Mouse (Mus musculus): ENCODE measurements around the gene Slc16a7. TPM values are rescaled to one million over a fixed set of nuclear protein-coding genes. Genes with fewer than 3 reads are reported as not detected.

Gene Slc16a7
- polyA plus RNA-seq (2015; fragmentation: Nextera tagmentation; extraction: Ambion mirVana), result 6.7 and 7.5 TPM in 2 replicates

DNA sequence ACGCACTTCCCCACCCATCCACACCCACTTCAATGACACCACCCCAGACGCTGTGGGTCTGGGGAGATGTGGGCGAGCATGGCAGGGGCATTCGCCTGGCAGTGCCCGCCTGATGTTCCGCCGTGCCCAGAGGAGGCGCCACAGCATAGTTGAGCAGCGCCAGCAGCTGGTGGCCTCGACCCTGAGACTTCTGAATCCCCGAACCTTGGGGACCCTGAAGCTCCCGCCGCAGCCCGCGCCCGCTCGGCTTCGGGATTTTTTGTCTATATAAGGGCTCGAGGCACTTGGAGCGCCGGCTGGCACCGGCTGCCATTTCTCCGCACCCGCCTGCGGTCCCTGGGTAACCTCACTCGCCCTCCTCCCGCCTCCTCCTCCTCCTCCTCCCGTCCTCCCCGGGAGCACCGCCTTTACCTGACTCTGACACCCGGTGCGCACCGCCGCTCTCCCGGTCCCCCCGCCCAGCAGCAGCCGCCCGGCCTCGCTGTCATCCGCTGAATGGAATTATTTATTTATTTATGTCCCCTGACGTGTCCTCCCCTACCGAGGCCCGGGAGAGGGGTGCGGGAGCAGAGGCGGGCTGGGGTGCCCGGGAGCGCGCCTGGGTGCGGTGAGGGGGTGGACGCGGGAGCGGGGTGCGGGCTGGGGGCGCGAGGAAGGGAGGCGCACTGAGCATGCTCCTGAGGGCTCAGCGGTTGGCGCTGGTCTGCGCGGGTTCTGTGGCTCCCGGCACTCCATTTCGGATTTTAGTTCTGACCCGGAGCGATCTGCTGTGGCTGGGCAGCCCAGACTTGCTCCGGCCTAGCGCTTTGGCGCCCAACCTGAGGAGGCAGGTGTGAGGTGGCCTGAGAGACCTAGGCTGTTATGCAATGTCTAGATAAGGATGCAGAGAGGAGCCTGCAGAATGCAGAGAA lies at the start of gene Slc16a7:
Gene Slc16a7 (minus strand): TSS at position 590 of the 911 bp plus-strand sequence.
- Histone ChIP-seq H3K4me3 (peak within 1 kb of the TSS; percentile 65), H3K27ac (replicated peaks) (peak within 1 kb of the TSS; percentile 82), H3K4me1 (peaks cover 18% of the 10 kb centered on the region), H3K9ac (replicated peaks) (peak within 1 kb of the TSS; percentile 73), H3K27me3 (no peaks in the 10 kb centered on the region), H3K4me2 (replicated peaks) (peak within 1 kb of the TSS; percentile 72), H3K36me3 (no peaks in the 10 kb centered on the region), H3K9me3 (no peaks in the 10 kb centered on the region)
- WGBS, result under 1% methylated on average over 59 of the region's 67 CpGs
- ATAC-seq (replicated peaks), result peak; percentile 98

DNA sequence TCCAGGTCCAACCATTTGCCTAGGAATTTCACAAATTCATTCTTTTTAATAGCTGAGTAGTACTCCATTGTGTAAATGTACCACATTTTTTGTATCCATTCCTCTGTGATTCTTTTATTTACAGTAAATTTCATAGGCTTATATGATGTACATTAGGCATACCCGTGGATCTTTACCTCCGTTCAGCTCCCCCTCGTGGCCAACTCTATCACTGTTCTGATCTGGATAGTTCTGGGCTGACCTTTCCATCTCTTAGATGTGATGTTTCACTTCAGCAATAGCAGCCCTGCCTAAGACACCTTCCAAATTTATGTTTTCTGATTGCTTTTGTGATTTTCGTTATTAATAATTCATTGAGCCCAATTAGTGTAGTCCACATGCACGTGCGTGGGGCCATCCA lies 29.5 kb upstream of the Slc16a7 start:
- no peak overlapping the region for H3K9ac ChIP-seq (replicated peaks)
- ATAC-seq (replicated peaks), result no peak
- no peak overlapping the region for H3K4me2 ChIP-seq (replicated peaks)
- H3K36me3 ChIP-seq, result no peaks in the 10 kb centered on the region
- H3K4me3 ChIP-seq, result no peak overlapping the region
- WGBS, result 74% methylated on average over 6 of the region's 6 CpGs
- H3K27ac ChIP-seq (replicated peaks), result no peak overlapping the region
- H3K9me3 ChIP-seq, result no peaks in the 10 kb centered on the region
- H3K4me1 ChIP-seq, result no peaks in the 10 kb centered on the region
- H3K27me3 ChIP-seq, result no peaks in the 10 kb centered on the region

DNA sequence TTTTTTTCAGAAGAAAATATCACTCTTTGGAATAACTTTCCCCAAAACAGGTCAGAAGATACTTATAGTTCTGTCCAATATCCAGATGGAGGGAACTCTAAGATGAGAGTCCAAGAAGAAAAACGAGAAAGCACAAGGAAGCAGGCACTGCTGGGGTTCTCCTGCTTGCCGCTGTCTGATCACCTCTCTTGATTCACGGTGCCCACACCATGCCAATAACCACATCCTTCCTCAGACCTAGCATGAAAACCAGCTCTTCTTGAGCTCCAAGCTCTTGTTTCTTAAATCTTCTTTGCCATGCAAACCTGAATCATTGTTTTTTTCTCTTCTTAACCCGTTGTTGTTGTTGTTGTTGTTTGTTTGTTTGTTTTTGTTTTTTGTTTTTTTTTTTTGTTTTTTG lies 10.5 kb upstream of the Slc16a7 start:
- Histone ChIP-seq H3K9me3 (no peaks in the 10 kb centered on the region), H3K9ac (replicated peaks) (no peak overlapping the region), H3K4me1 (no peaks in the 10 kb centered on the region), H3K36me3 (no peaks in the 10 kb centered on the region), H3K27me3 (no peaks in the 10 kb centered on the region), H3K27ac (replicated peaks) (no peak overlapping the region), H3K4me3 (no peak overlapping the region), H3K4me2 (replicated peaks) (no peak overlapping the region)
- 91% methylated on average over 4 of the region's 4 CpGs for WGBS
- ATAC-seq (replicated peaks), result no peak

DNA sequence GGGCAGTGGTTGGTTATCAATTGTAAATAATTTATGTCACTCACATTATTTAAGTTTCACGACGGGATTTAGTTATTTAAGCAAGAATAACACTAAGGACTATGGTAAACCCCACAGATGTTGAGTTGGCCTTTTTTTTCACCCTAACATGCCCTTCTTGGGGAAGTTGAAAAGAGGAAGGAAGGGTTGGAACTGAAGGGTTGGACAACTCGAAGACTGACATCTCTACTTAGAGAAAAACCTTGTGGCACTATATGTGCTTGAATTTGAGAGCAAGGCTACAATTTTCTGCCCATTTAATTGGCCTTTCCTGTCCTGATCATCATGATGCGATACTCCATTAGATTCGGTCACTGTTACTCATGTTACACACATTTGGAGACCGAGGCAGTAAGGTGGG lies 746 bp upstream of the Slc16a7 start:
- Histone ChIP-seq H3K4me1 (peaks cover 18% of the 10 kb centered on the region), H3K27me3 (no peaks in the 10 kb centered on the region), H3K4me3 (peak overlapping the region; percentile 65), H3K36me3 (no peaks in the 10 kb centered on the region), H3K9me3 (no peaks in the 10 kb centered on the region), H3K9ac (replicated peaks) (peak overlapping the region; percentile 73; the same call in 1 of the 2 replicates), H3K4me2 (replicated peaks) (peak overlapping the region; percentile 72), H3K27ac (replicated peaks) (no peak overlapping the region; the same call in 1 of the 2 replicates)
- WGBS, result 87% methylated on average over 6 of the region's 6 CpGs
- ATAC-seq (replicated peaks), result no peak

DNA sequence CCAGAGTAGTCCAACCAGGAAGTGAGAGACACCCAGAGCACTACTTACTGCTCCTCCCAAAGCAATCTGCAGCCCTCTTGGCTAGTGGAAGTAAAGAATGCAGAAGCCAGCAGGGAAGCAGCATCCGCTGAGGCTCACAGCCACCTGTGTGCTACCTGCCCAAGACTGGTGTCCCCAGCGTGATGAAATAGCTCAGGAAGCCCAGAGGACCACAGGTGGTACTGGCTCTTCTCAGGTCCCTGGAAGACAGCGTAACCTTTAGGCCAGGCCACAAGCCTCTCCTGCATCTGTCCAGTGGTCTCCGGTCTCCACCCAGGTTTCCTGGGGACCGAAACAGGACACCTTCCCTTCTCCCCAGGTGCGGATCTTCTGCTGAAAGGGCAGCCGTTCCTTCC lies 787 bp downstream of the Slc16a7 start:
- Histone ChIP-seq H3K36me3 (no peaks in the 10 kb centered on the region), H3K9me3 (no peaks in the 10 kb centered on the region), H3K4me1 (peaks cover 18% of the 10 kb centered on the region), H3K9ac (replicated peaks) (peak overlapping the region; percentile 73), H3K4me2 (replicated peaks) (peak overlapping the region; percentile 72), H3K27ac (replicated peaks) (peak overlapping the region; percentile 82; the same call in 1 of the 2 replicates), H3K4me3 (peak overlapping the region; percentile 65), H3K27me3 (no peaks in the 10 kb centered on the region)
- 10% methylated on average over 7 of the region's 7 CpGs for WGBS
- peak; percentile 7; the same call in 1 of the 2 replicates for ATAC-seq (replicated peaks)

DNA sequence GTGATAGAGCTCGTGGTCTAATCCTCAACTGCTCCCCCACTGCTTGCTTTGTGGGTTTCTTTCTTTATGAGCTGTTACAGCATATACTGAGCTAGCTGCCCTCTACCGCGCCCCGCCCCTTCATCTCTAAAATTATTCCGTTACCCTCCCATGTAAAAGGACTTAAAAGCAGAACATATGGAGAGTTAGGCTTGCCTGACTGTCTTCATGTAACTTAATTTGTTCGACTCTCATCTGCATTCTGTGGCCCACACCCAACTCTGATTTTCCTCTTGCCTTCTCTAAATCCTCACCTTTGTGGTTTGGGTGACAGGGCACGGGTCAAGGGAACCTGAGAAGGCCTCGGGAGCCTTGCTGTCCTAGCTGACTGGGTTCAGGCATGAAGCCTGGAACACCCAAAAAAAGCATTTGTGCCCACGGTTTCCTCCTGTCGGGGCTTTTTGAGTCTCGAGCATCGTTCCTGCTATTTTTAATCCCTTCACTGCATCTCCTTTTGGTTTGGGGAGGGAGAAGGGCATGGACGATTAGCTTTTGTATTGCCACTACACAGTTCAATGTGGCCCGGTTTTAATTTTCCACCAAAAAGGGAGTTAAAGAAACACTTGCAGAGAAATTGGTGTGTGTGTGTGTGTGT lies 1.4 kb downstream of the Slc16a7 start:
- Histone ChIP-seq H3K36me3 (no peaks in the 10 kb centered on the region), H3K4me3 (peak overlapping the region; percentile 65), H3K9me3 (no peaks in the 10 kb centered on the region), H3K9ac (replicated peaks) (0 out of 2 replicates have a peak overlapping the region, but pooled peaks have one; percentile 22), H3K4me2 (replicated peaks) (peak overlapping the region; percentile 72), H3K4me1 (peaks cover 18% of the 10 kb centered on the region), H3K27me3 (no peaks in the 10 kb centered on the region), H3K27ac (replicated peaks) (0 out of 2 replicates have a peak overlapping the region, but pooled peaks have one; percentile 82)
- ATAC-seq (replicated peaks), result no peak
- WGBS, result 38% methylated on average over 14 of the region's 14 CpGs

DNA sequence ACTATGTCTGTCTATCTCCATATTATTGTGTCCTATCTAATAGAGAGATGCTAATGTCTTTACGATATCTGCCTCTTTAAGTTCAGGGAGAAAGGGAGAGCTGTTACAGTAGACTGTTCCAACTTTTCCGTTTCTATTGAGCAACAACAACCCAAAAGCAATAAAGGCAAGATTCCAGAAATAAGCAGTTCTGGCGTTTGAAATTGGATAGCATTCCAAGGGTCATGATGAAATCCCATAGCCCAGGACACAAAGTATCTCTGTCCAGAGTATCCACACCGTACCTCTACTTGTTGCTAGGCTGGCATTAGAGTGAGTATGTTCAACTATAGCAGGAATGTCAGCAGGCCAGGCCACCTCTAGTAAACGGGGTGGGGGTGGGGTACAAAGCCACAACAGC lies 13.7 kb downstream of the Slc16a7 start:
- H3K27ac ChIP-seq (replicated peaks), result no peak overlapping the region
- no peaks in the 10 kb centered on the region for H3K9me3 ChIP-seq
- H3K4me3 ChIP-seq, result no peak overlapping the region
- ATAC-seq (replicated peaks), result no peak
- no peak overlapping the region for H3K9ac ChIP-seq (replicated peaks)
- H3K4me2 ChIP-seq (replicated peaks), result no peak overlapping the region
- H3K4me1 ChIP-seq, result peaks cover 9% of the 10 kb centered on the region
- H3K27me3 ChIP-seq, result no peaks in the 10 kb centered on the region
- 84% methylated on average over 5 of the region's 5 CpGs for WGBS
- H3K36me3 ChIP-seq, result no peaks in the 10 kb centered on the region

DNA sequence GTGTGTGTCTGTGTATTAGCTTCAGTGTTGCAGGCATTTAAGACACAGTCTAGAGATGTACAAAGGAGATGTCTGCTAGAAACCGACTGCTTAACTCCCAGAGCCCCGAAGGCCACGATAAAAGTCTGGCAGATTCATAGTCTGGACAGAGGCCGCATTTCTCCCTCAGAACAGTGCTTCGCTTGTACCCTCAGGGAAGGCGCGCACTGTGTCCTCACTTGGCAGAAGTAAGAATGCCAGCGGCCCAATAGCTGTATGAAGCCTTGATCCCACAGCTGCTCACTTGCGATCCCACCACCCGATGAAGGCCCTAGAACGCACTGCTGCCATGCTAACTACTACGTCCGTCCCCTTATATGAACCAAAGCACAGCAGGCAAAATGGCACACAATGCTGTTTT lies 16.6 kb downstream of the Slc16a7 start:
- no peak for ATAC-seq (replicated peaks)
- no peak overlapping the region for H3K27ac ChIP-seq (replicated peaks)
- H3K9ac ChIP-seq (replicated peaks), result no peak overlapping the region
- 94% methylated on average over 13 of the region's 13 CpGs for WGBS
- no peaks in the 10 kb centered on the region for H3K9me3 ChIP-seq
- H3K4me1 ChIP-seq, result peaks cover 9% of the 10 kb centered on the region
- no peaks in the 10 kb centered on the region for H3K27me3 ChIP-seq
- no peak overlapping the region for H3K4me3 ChIP-seq
- no peak overlapping the region for H3K4me2 ChIP-seq (replicated peaks)
- no peaks in the 10 kb centered on the region for H3K36me3 ChIP-seq

DNA sequence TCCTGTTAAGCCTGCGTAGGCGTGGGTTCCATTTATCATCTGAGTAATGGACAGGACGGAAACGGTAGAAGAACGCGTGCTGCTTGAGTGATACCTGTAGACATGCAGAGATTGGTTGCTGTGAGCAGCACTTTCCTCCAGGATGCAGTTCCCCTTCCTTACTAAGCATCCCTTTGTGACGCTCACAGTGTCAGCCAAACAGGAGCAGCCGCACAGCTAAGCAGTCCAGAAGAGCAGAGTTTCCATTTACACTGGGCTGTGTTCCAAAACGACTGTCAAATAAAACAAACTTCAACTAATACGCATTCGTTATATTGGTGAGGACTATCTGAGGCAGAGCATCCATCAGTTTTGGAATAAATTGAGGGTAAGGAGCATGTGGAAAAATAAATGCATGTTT lies 17.8 kb downstream of the Slc16a7 start:
- Histone ChIP-seq H3K9ac (replicated peaks) (no peak overlapping the region), H3K4me1 (peaks cover 9% of the 10 kb centered on the region), H3K27me3 (no peaks in the 10 kb centered on the region), H3K27ac (replicated peaks) (no peak overlapping the region), H3K9me3 (no peaks in the 10 kb centered on the region), H3K36me3 (no peaks in the 10 kb centered on the region), H3K4me3 (no peak overlapping the region), H3K4me2 (replicated peaks) (no peak overlapping the region)
- ATAC-seq (replicated peaks), result peak; percentile 48; the same call in 1 of the 2 replicates
- 49% methylated on average over 11 of the region's 11 CpGs for WGBS

DNA sequence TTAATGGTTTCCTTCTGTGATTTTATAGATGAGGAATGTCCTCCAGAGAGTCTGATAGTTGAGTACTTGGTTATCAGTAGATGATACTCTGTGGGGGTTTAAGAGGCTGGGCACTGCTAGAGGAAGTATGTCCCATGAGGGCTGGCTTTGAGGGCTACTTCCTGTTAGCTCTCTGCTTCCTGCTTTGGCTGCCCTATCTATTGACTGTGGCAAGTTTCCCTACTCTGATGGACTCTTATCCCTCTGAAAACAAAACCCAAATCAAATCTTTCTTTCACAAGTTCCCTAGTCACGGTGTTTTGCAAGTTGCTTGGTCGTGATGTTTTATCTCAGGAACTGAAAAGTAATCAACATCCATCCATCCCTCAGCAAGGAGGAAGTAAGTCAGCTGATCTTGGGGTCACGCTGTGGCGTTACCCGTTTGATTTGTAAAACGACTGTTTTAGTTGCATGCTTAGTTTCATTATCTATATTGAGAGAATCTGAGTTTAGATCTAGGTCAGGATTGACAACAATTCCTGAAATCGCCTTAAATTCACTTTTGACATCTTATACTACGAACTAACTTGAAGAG lies 19.1 kb downstream of the Slc16a7 start:
- H3K4me2 ChIP-seq (replicated peaks), result no peak overlapping the region
- no peaks in the 10 kb centered on the region for H3K9me3 ChIP-seq
- H3K27me3 ChIP-seq, result no peaks in the 10 kb centered on the region
- H3K27ac ChIP-seq (replicated peaks), result no peak overlapping the region
- no peak for ATAC-seq (replicated peaks)
- no peaks in the 10 kb centered on the region for H3K36me3 ChIP-seq
- no peak overlapping the region for H3K9ac ChIP-seq (replicated peaks)
- WGBS, result 91% methylated on average over 8 of the region's 8 CpGs
- H3K4me1 ChIP-seq, result peaks cover 9% of the 10 kb centered on the region
- H3K4me3 ChIP-seq, result no peak overlapping the region

DNA sequence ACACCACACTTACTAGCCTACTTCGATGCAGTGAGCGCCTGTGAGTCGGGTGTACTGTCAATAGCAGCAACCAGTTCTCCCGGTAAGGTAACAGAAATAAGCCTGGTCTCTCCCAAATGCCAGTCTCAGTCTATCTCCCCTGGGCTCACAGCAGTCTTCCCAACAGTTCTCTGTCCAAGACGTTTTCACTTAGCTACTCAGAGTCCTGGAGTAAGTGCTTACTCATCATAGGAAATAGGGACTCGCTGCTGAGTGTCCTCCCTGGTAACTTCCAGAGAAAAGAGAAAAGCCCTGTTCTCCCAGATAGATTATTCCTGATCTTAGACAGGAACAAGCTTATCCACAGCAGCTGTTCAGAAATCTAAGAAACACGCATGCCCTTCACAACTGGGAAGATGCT lies 30.8 kb downstream of the Slc16a7 start:
- no peak overlapping the region for H3K4me2 ChIP-seq (replicated peaks)
- no peak for ATAC-seq (replicated peaks)
- no peak overlapping the region for H3K9ac ChIP-seq (replicated peaks)
- H3K9me3 ChIP-seq, result no peaks in the 10 kb centered on the region
- no peaks in the 10 kb centered on the region for H3K27me3 ChIP-seq
- no peak overlapping the region for H3K4me3 ChIP-seq
- H3K36me3 ChIP-seq, result no peaks in the 10 kb centered on the region
- no peak overlapping the region for H3K27ac ChIP-seq (replicated peaks)
- 91% methylated on average over 7 of the region's 7 CpGs for WGBS
- no peaks in the 10 kb centered on the region for H3K4me1 ChIP-seq

DNA sequence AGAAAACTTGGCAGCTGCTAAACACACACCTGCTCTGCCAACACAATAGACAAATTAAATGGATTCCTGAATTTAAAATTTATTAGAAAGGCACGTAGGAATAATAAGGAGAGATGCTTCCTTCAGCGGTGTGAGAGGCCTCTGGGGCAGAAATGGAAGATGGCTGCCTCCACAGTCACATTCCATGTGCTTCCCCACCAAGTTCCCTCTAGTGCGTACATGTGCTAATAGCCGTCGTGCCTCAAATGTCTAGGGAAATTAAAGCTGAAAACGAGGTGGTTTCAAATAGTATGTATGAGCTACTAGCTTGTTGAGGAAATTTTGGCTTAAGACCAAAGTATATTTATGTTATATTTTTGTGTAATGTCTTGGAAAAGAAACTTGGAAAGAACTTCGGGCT lies 36.5 kb downstream of the Slc16a7 start:
- H3K4me2 ChIP-seq (replicated peaks), result no peak overlapping the region
- no peaks in the 10 kb centered on the region for H3K4me1 ChIP-seq
- no peak overlapping the region for H3K4me3 ChIP-seq
- no peaks in the 10 kb centered on the region for H3K9me3 ChIP-seq
- ATAC-seq (replicated peaks), result no peak
- WGBS, result 62% methylated on average over 7 of the region's 7 CpGs
- H3K36me3 ChIP-seq, result no peaks in the 10 kb centered on the region
- no peak overlapping the region for H3K9ac ChIP-seq (replicated peaks)
- no peak overlapping the region for H3K27ac ChIP-seq (replicated peaks)
- no peaks in the 10 kb centered on the region for H3K27me3 ChIP-seq

Data from forebrain, embryonic 15.5 days (tissue).